In genomic region chr4:46747007-46747746, GRCm38 (mm10) we compare ENCODE assay signal across 11 mouse cellular contexts.
DNase-seq lines count a peak whose midpoint lies in the region; ATAC-seq and TF ChIP-seq lines count a peak whose summit lies in the region.
"Had no signal": no experiment of that assay in that cellular context is flagged by ENCODE, and none has a peak within 500 bp of the region (broad histone marks: within the 10 kb centered on the region; RNA-seq: fewer than 3 reads in every experiment).

No protein-coding gene starts in this region.

- no peak overlapping the region for H3K4me2 ChIP-seq in hindbrain, embryonic 16.5 days (ENCODE audit: low read length)
- no peak overlapping the region for H3K4me2 ChIP-seq in midbrain, postnatal 0 days (ENCODE audit: low read depth, low read length, poor library complexity, severe bottlenecking)
- H3K4me2 ChIP-seq: embryonic facial prominence, embryonic 15.5 days; heart, embryonic 12.5 days had no signal

- no peaks in the 10 kb centered on the region for H3K27me3 ChIP-seq in heart, adult 2 months (ENCODE audit: control insufficient read depth, insufficient read depth, low read length)
- H3K27me3 ChIP-seq in hindbrain, embryonic 16.5 days (replicated peaks; ENCODE audit: control insufficient read depth, insufficient read depth, low read length), result no peaks in the 10 kb centered on the region
- H3K27me3 ChIP-seq in midbrain, postnatal 0 days (ENCODE audit: insufficient read depth, low read length), result no peaks in the 10 kb centered on the region
- H3K27me3 ChIP-seq: embryonic facial prominence, embryonic 15.5 days had no signal

- 52% methylated on average over 14 of the region's 14 CpGs for WGBS in heart, adult 2 months
- 32% methylated on average over 14 of the region's 14 CpGs for WGBS in hindbrain, embryonic 16.5 days
- 32% methylated on average over 14 of the region's 14 CpGs for WGBS in midbrain, postnatal 0 days

- H3K36me3 ChIP-seq in heart, adult 2 months (ENCODE audit: control insufficient read depth, insufficient read depth, low read length), result no peaks in the 10 kb centered on the region
- H3K36me3 ChIP-seq in hindbrain, embryonic 16.5 days (ENCODE audit: control insufficient read depth, insufficient read depth, low read length), result no peaks in the 10 kb centered on the region
- H3K36me3 ChIP-seq in midbrain, postnatal 0 days (ENCODE audit: insufficient read depth, low read length), result no peaks in the 10 kb centered on the region
- H3K36me3 ChIP-seq: embryonic facial prominence, embryonic 15.5 days; heart, embryonic 12.5 days had no signal

- TF ChIP-seq CTCF in heart, adult 2 months (IDR thresholded peaks at IDR 0.05), result no peak
- TF ChIP-seq CTCF in brain, embryonic 14.5 days (IDR thresholded peaks at IDR 0.05; ENCODE audit: borderline replicate concordance, extremely low read depth, insufficient read depth, insufficient read length), result no peak
- no peak for TF ChIP-seq CTCF in midbrain, postnatal 0 days (IDR thresholded peaks at IDR 0.05)

- H3K79me2 ChIP-seq in heart, adult 2 months (replicated peaks; ENCODE audit: control insufficient read depth, insufficient read depth, low read length), result no peaks in the 10 kb centered on the region

- H3K4me3 ChIP-seq in heart, adult 2 months, result no peak overlapping the region
- no peak overlapping the region for H3K4me3 ChIP-seq in hindbrain, embryonic 16.5 days (ENCODE audit: low read length)
- H3K4me3 ChIP-seq in midbrain, postnatal 0 days (ENCODE audit: low read depth, low read length), result no peak overlapping the region
- H3K4me3 ChIP-seq: embryonic facial prominence, embryonic 15.5 days; heart, embryonic 12.5 days had no signal

- H3K9ac ChIP-seq in heart, adult 2 months (ENCODE audit: low read depth, low read length), result no peak overlapping the region
- H3K9ac ChIP-seq in hindbrain, embryonic 16.5 days (ENCODE audit: low read depth, low read length), result peak overlapping the region; percentile 35; the same call in 1 of the 2 replicates
- H3K9ac ChIP-seq in midbrain, postnatal 0 days (replicated peaks; ENCODE audit: low read length, poor library complexity, severe bottlenecking), result no peak overlapping the region
- H3K9ac ChIP-seq: embryonic facial prominence, embryonic 15.5 days; heart, embryonic 12.5 days had no signal

- ATAC-seq in hindbrain, embryonic 16.5 days, result peak; percentile 68
- peak; percentile 60 for ATAC-seq in midbrain, postnatal 0 days (ENCODE audit: low FRiP score)
- no peak for ATAC-seq in erythroblast, adult 5-6 weeks (replicated peaks; ENCODE audit: low FRiP score, poor library complexity, severe bottlenecking)

- H3K4me1 ChIP-seq in heart, adult 2 months (ENCODE audit: control insufficient read depth, insufficient read depth, low read length), result peaks cover 3% of the 10 kb centered on the region
- peaks cover 9% of the 10 kb centered on the region for H3K4me1 ChIP-seq in hindbrain, embryonic 16.5 days (ENCODE audit: control insufficient read depth, insufficient read depth, low read depth, low read length)
- peaks cover 4% of the 10 kb centered on the region; the same call in 1 of the 2 replicates for H3K4me1 ChIP-seq in midbrain, postnatal 0 days (ENCODE audit: insufficient read depth, low read length)
- H3K4me1 ChIP-seq: embryonic facial prominence, embryonic 15.5 days had no signal

- no peak for TF ChIP-seq EP300 in heart, adult 2 months (IDR thresholded peaks at IDR 0.05; ENCODE audit: insufficient read depth, low read depth, low read length)

- H3K9me3 ChIP-seq in hindbrain, embryonic 16.5 days (ENCODE audit: control insufficient read depth, low read length), result no peaks in the 10 kb centered on the region
- H3K9me3 ChIP-seq in midbrain, postnatal 0 days (ENCODE audit: low read length), result no peaks in the 10 kb centered on the region
- H3K9me3 ChIP-seq: embryonic facial prominence, embryonic 15.5 days; heart, embryonic 12.5 days had no signal

- no peak overlapping the region for H3K27ac ChIP-seq in heart, adult 2 months
- H3K27ac ChIP-seq in hindbrain, embryonic 16.5 days (ENCODE audit: low read depth, low read length), result peak overlapping the region; percentile 59
- peak overlapping the region; percentile 48; the same call in 1 of the 2 replicates for H3K27ac ChIP-seq in midbrain, postnatal 0 days (ENCODE audit: low read depth, low read length)
- H3K27ac ChIP-seq: embryonic facial prominence, embryonic 15.5 days had no signal

- TF ChIP-seq POLR2A in heart, adult 2 months (IDR thresholded peaks at IDR 0.05; ENCODE audit: insufficient read depth, low read depth, low read length), result no peak
- TF ChIP-seq POLR2A in brain, embryonic 14.5 days (IDR thresholded peaks at IDR 0.05; ENCODE audit: borderline replicate concordance, extremely low read depth, insufficient read depth, insufficient read length, poor library complexity, severe bottlenecking), result no peak

- intact Hi-C loops in heart, adult 2 months (cut with DNase I), result no loop called here
- intact Hi-C loops in gastrocnemius, postnatal 14 days (cut with DNase I; ENCODE audit: low total_unique reads), result no loop called here

- DNase-seq in heart, adult 9 months (ENCODE audit: low spot score in 2 of 2), result peak; percentile 11 to 16
- DNase-seq in heart, adult 2 months, result no peak
- DNase-seq in brain, embryonic 14.5 days (ENCODE audit: low read depth), result peak; percentile 87
- peak; percentile 65 for DNase-seq in midbrain, postnatal 0 days (ENCODE audit: low spot score)
- DNase-seq in gastrocnemius, postnatal 14 days, result no peak
- no peak for DNase-seq in cerebellum, adult 9-11 months
- DNase-seq: adrenal gland, postnatal 36 days had no signal

Comparison
In these comparisons a context has a peak if more than half of its experiments do, and no peak if none do; other contexts are left out.
1. DNase-seq: peak in heart, adult 9 months (2 of 2), brain, embryonic 14.5 days (single experiment) and midbrain, postnatal 0 days (single experiment); none in heart, adult 2 months (0 of 2), gastrocnemius, postnatal 14 days (single experiment) and cerebellum, adult 9-11 months (single experiment).